Comparison of ENCODE assay signal across 8 mouse cellular contexts in genomic region chr9:64045117-64045890, GRCm38 (mm10). TPM values are rescaled to one million over a fixed set of nuclear protein-coding genes. Genes with fewer than 3 reads are reported as not detected.
DNase-seq lines count a peak whose midpoint lies in the region; ATAC-seq and TF ChIP-seq lines count a peak whose summit lies in the region.

No protein-coding gene starts in this region.

- peaks cover 95% of the 10 kb centered on the region for H3K4me1 ChIP-seq in heart, embryonic 12.5 days (replicated peaks)
- H3K4me1 ChIP-seq in cerebellum, adult 2 months (ENCODE audit: control insufficient read depth, insufficient read depth, low read length), result no peaks in the 10 kb centered on the region; the same call in 1 of the 2 replicates

- peak overlapping the region; percentile 98 for H3K27ac ChIP-seq in heart, embryonic 12.5 days (ENCODE audit: poor library complexity, severe bottlenecking)
- H3K27ac ChIP-seq in cerebellum, adult 2 months (ENCODE audit: insufficient read depth, low read length), result no peak overlapping the region

- H3K27me3 ChIP-seq in heart, embryonic 12.5 days (replicated peaks), result no peaks in the 10 kb centered on the region
- no peaks in the 10 kb centered on the region for H3K27me3 ChIP-seq in cerebellum, adult 2 months (ENCODE audit: control insufficient read depth, insufficient read depth, low read length)

- H3K9me3 ChIP-seq in heart, embryonic 12.5 days (replicated peaks), result no peaks in the 10 kb centered on the region

- H3K36me3 ChIP-seq in heart, embryonic 12.5 days, result no peaks in the 10 kb centered on the region

- peak overlapping the region; percentile 48 for H3K4me2 ChIP-seq in heart, embryonic 12.5 days

- DNase-seq in Muller cell, postnatal 12 days (ENCODE audit: inconsistent ontology term), result peak; percentile 74
- DNase-seq in c-Kit-positive CD71-positive TER-119-negative erythroid progenitor cells, embryonic 14.5 days (ENCODE audit: low read depth), result peak; percentile 90
- DNase-seq in kidney, postnatal 10 days, result peak; percentile 84
- DNase-seq in lung, postnatal 4 days, result peak; percentile 79 to 91
- peak; percentile 57 for DNase-seq in testis, postnatal 14 days (ENCODE audit: low spot score)
- no peak for DNase-seq in cerebellum, adult 2 months

- no peak overlapping the region; the same call in 1 of the 2 replicates for H3K4me3 ChIP-seq in heart, embryonic 12.5 days
- no peak overlapping the region for H3K4me3 ChIP-seq in cerebellum, adult 2 months (replicated peaks; ENCODE audit: insufficient read depth, low read depth, low read length)

- 3% methylated on average over 14 of the region's 14 CpGs for WGBS in heart, embryonic 12.5 days
- WGBS in cerebellum, adult 2 months, result 45% methylated on average over 14 of the region's 14 CpGs

- no peak for TF ChIP-seq CTCF in cerebellum, adult 2 months (IDR thresholded peaks at IDR 0.05; ENCODE audit: borderline replicate concordance, insufficient read depth, low read depth, low read length)

- no peak for TF ChIP-seq POLR2A in cerebellum, adult 2 months (IDR thresholded peaks at IDR 0.05; ENCODE audit: borderline replicate concordance, insufficient read depth, low read length)

- H3K9ac ChIP-seq in heart, embryonic 12.5 days, result 0 out of 2 replicates have a peak overlapping the region, but pooled peaks have one; percentile 45

- ATAC-seq in heart, embryonic 12.5 days (ENCODE audit: insufficient number of reproducible peaks, low FRiP score), result peak; percentile 91
- ATAC-seq in activated CD4-positive, CD25-positive, alpha-beta regulatory T cell, adult 4 months, result no peak

RNA-seq across cellular contexts. Expression of gene Smad6, which starts 23.4 kb away (rescaled TPM):
- 56.2 and 62.8 TPM in 2 replicates for polyA plus RNA-seq in heart, embryonic 12.5 days (2016; fragmentation: Nextera tagmentation; extraction: Ambion mirVana)
- polyA plus RNA-seq in cerebellum, adult 2 months (2012; rRNA removed), result 2.0 and 2.4 TPM in 2 replicates
- polyA plus RNA-seq in activated CD4-positive, CD25-positive, alpha-beta regulatory T cell, adult 4 months (2017; shearing (Covaris generic)), result not detected

Comparison
In these comparisons a context has a peak if more than half of its experiments do, and no peak if none do; other contexts are left out.
1. DNase-seq: peak in Muller cell, postnatal 12 days (single experiment), c-Kit-positive CD71-positive TER-119-negative erythroid progenitor cells, embryonic 14.5 days (single experiment), kidney, postnatal 10 days (single experiment), lung, postnatal 4 days (2 of 2) and testis, postnatal 14 days (single experiment); none in cerebellum, adult 2 months (0 of 2).
2. RNA of gene Smad6, which starts 23.4 kb away (polyA plus RNA-seq): 56.2 to 62.8 TPM in heart, embryonic 12.5 days; 2.0 to 2.4 TPM in cerebellum, adult 2 months and not detected in activated CD4-positive, CD25-positive, alpha-beta regulatory T cell, adult 4 months; every median in the first group is over 10 times any median in the second.